Mouse (Mus musculus): ENCODE measurements at regions not wholly inside any gene's neighbourhood (a gene's known extent, or its start where the extent isn't known, plus 50 kb on each side); places are given as distances from the start of the nearest gene placed in this dataset.

DNA sequence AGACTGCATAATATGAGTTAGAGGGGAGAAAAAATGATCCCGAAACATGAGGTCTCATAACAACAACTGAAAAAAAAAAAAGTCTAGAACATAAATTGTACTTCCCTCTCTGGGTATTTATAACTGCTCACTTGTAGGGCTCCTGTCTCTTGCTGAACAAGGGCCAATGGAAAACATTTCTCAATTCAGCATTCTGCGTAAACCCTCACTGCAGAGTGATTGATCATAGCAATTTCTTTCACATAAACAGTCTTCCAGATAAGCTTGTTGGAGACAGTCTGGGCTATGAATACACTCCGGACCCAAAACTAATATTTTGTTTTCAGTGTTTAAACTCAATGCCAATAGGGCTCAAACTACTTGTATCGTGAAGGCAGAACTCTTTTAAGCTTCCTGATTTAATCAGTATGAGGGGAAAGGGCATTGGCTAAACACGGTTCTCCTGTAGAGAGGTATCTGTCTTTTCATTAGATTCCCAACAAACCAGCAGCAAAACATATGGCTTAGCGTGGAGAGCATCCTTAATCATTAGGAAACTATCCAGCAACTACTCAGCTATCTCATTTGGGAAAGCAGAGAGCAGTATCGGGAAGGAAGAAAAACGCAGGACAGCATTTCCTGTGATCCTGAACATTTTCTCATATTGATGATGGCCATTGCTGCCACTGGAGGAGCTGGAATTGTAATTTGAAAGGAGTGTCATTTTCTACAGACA is 153.3 kb upstream of the Cntn6 start:
- TF ChIP-seq POLR2A (IDR thresholded peaks at IDR 0.05; ENCODE audit: borderline replicate concordance, extremely low read depth, insufficient read depth, insufficient read length, poor library complexity, severe bottlenecking), result no peak
- no peak for TF ChIP-seq CTCF (IDR thresholded peaks at IDR 0.05; ENCODE audit: borderline replicate concordance, extremely low read depth, insufficient read depth, insufficient read length)

Data from brain, embryonic 14.5 days (tissue).